Mouse (Mus musculus): ENCODE results near the gene Cyp2c67.
A peak's percentile ranks its signal among the peaks of the same experiment; 100 is the strongest.
"Not testable (repeated sequence)": the region's sequence is repeated elsewhere in the genome, so short reads cannot be mapped to it uniquely, and the experiment has no call there.

Gene Cyp2c67

DNA sequence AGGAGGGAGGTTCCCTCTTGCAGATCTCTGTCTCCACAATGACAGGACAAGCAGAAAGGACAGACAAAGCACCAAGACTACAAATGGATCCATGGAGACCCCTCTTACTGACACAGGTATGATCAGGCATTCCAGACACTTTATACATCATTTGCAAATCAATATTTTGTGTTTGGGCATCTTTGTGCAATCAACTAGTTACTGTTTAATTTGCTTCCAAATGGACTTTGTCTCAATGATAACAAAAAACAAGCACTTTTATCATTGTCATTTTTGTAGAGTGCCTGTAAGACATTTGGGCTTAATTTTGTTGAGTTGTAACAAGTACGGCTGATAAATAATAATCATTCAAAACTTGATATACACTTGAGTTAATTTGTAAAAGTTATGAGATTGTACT lies at the start of gene Cyp2c67:
Cyp2c67 (minus strand) TSS at position 114 of the 400 bp plus-strand sequence.
- DNase-seq: no peak

DNA sequence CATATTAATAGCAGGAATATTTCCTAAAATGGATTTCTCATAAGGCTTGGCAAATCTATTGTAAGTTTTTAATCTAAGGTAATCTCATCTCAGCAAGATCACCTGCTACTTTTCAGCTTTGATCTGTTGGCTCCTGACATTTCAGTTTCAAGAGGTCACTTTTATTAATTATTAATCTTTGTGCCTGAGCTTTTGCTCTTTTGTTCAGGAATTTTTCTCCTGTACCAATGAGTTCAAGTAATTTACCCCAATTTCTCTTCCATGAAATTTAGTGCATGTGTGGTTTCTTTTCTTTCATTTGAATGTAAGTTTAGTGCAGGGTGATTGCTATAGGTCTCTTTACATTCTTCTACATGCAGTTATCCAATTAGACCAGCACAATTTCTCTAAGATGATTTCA lies 16.8 kb upstream of the Cyp2c67 start:
- not testable (repeated sequence) for DNase-seq

DNA sequence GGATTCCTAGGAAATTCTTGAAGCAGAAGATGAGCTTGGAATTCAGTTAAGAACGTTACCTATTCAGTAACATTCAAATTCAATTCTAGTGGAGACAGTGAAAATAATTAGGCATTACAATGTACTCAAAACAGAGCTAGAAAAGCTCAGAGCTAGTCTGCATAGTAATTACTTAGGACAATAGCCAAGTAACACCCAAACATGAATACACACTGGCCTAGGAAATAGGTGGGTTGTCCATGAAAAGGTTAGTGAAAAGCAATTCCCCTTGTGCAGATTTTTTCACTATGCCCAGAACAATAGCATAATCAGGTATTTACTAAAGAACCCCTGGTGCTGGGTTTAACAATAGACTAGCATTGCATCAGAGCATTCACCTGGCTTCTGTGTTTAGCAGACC lies 3.5 kb upstream of the Cyp2c67 start:
- no peak for DNase-seq

DNA sequence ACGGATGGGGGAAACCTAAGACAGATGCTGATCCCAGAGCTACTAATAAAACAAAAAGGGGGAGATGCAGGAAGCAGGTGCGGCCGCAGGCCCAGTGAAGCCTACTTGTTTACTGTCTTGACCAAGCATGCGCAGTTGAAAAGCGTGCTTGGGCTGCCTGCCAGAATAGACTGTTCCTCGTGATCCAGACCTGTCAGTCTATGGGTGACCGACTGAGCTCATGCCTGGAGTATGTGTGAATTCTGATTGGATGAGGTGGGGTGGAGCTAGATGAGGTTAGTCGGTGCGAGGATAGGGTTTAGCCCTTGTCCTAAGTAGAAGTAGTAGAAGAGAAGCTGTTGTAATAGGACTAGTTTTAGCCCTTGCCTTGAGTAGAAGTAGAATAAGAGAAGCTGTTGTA lies 1.3 kb downstream of the Cyp2c67 start:
- DNase-seq: peak in 1 of 2 experiments; percentile 0

DNA sequence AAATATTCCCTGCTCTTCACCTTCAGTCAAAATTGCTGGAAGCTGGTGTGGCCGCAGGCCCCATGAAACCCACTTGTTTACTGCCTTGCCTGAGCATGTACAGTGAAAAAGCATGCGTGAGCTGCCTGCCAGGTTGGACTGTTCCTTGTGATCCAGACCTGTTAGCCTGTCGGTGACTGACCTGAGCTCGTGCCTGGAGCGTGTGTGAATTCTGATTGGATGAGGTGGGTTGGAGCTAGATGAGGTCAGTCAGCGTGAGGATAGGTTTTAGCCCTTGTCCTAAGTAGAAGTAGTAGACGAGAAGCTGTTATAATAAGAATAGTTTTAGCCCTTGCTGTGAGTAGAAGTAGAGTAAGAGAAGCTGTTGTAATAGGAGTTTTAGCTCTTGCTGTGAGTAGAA lies 4.3 kb downstream of the Cyp2c67 start:
- not testable (repeated sequence) for DNase-seq

All from cerebellum, postnatal 25 days (tissue).